25 mouse cellular contexts compared by ENCODE assay signal in the genomic region with DNA sequence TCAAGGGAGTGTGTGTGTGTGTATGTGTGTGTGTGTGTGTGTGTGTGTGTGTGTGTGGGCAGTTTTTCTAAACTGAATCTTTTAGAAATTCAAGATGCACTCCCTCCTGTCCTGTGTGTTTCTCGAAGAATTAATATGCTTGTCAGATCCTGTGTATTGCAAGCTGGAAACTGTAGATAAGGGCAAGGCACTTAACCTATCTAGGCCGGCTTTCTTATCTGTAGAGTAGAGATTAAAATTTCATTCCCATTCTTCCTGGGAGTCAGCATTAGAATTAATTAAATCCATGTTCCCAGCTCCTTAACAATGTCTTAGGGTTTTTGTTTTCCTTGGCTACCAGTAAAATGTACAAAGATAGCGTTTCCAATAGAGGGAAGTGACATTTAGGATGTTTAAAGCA. TPM values are rescaled to one million over a fixed set of nuclear protein-coding genes. Genes with fewer than 3 reads are reported as not detected.
DNase-seq lines count a peak whose midpoint lies in the region; ATAC-seq and TF ChIP-seq lines count a peak whose summit lies in the region.
"Had no signal": no experiment of that assay in that cellular context is flagged by ENCODE, and none has a peak within 500 bp of the region (broad histone marks: within the 10 kb centered on the region; RNA-seq: fewer than 3 reads in every experiment).

No protein-coding gene starts in this region.

- DNase-seq in heart, postnatal 0 days (ENCODE audit: low spot score) = no peak
- no peak for DNase-seq in heart, postnatal 10 days
- no peak for DNase-seq in midbrain, embryonic 11.5 days (ENCODE audit: low spot score, missing footprints)
- DNase-seq in liver, embryonic 13.5 days = no peak
- DNase-seq in cerebellum, adult 9-11 months = no peak
- DNase-seq: adrenal gland, postnatal 25 days; cerebellum, adult 2 months; cerebellum, postnatal 36 days; gastrocnemius, postnatal 25 days; heart, adult 18-20 months; kidney, postnatal 4 days; lung, adult 18-20 months; lung, postnatal 4 days; thymus, adult 2 months; thymus, postnatal 36 days had no signal

- peaks cover 65% of the 10 kb centered on the region for H3K36me3 ChIP-seq in heart, postnatal 0 days (replicated peaks; ENCODE audit: control insufficient read depth, insufficient read depth, low read length)
- H3K36me3 ChIP-seq in midbrain, embryonic 13.5 days = peaks cover 55% of the 10 kb centered on the region
- peaks cover 10% of the 10 kb centered on the region for H3K36me3 ChIP-seq in midbrain, embryonic 11.5 days (ENCODE audit: control insufficient read depth, insufficient read depth, low read length)
- H3K36me3 ChIP-seq in liver, embryonic 13.5 days = peaks cover 60% of the 10 kb centered on the region

- TF ChIP-seq CTCF in heart, postnatal 0 days (IDR thresholded peaks at IDR 0.05; ENCODE audit: low read depth) = no peak

- H3K9me3 ChIP-seq in heart, postnatal 0 days (replicated peaks; ENCODE audit: control insufficient read depth, low read length) = no peaks in the 10 kb centered on the region
- H3K9me3 ChIP-seq in midbrain, embryonic 13.5 days = no peaks in the 10 kb centered on the region
- no peaks in the 10 kb centered on the region for H3K9me3 ChIP-seq in midbrain, embryonic 11.5 days (ENCODE audit: control insufficient read depth, low read length)
- H3K9me3 ChIP-seq in liver, embryonic 13.5 days (replicated peaks) = no peaks in the 10 kb centered on the region
- H3K9me3 ChIP-seq: embryonic facial prominence, embryonic 12.5 days; heart, embryonic 13.5 days; hindbrain, embryonic 12.5 days; neural tube, embryonic 13.5 days had no signal

- no peak for TF ChIP-seq EP300 in heart, postnatal 0 days (IDR thresholded peaks at IDR 0.05; ENCODE audit: low read depth)

- intact Hi-C loops in heart, postnatal 10 days (cut with DNase I) = no loop called here

- no peak overlapping the region for H3K9ac ChIP-seq in heart, postnatal 0 days (replicated peaks; ENCODE audit: low read depth, low read length)
- no peak overlapping the region for H3K9ac ChIP-seq in midbrain, embryonic 13.5 days (replicated peaks)
- H3K9ac ChIP-seq in midbrain, embryonic 11.5 days (ENCODE audit: low read length) = no peak overlapping the region
- H3K9ac ChIP-seq in liver, embryonic 13.5 days = no peak overlapping the region
- H3K9ac ChIP-seq: embryonic facial prominence, embryonic 12.5 days; heart, embryonic 13.5 days; hindbrain, embryonic 12.5 days; neural tube, embryonic 13.5 days had no signal

- H3K27ac ChIP-seq in heart, postnatal 0 days (ENCODE audit: low read depth) = no peak overlapping the region
- H3K27ac ChIP-seq in midbrain, embryonic 13.5 days = no peak overlapping the region
- H3K27ac ChIP-seq in midbrain, embryonic 11.5 days (ENCODE audit: low read depth, low read length) = no peak overlapping the region
- H3K27ac ChIP-seq in liver, embryonic 13.5 days = no peak overlapping the region
- H3K27ac ChIP-seq: embryonic facial prominence, embryonic 12.5 days; heart, embryonic 13.5 days; hindbrain, embryonic 12.5 days; neural tube, embryonic 13.5 days had no signal

- H3K4me1 ChIP-seq in heart, postnatal 0 days (ENCODE audit: control insufficient read depth, insufficient read depth) = no peaks in the 10 kb centered on the region
- H3K4me1 ChIP-seq in midbrain, embryonic 13.5 days (replicated peaks) = 0 out of 2 replicates have a peak, but pooled peaks cover 3% of the 10 kb centered on the region
- no peaks in the 10 kb centered on the region for H3K4me1 ChIP-seq in midbrain, embryonic 11.5 days (ENCODE audit: control insufficient read depth, insufficient read depth, low read length)
- H3K4me1 ChIP-seq in liver, embryonic 13.5 days (replicated peaks) = peaks cover 10% of the 10 kb centered on the region
- H3K4me1 ChIP-seq: embryonic facial prominence, embryonic 12.5 days; hindbrain, embryonic 12.5 days; neural tube, embryonic 13.5 days had no signal

- no peak overlapping the region for H3K4me3 ChIP-seq in heart, postnatal 0 days (ENCODE audit: low read depth, low read length)
- H3K4me3 ChIP-seq in midbrain, embryonic 13.5 days (replicated peaks) = no peak overlapping the region
- H3K4me3 ChIP-seq in midbrain, embryonic 11.5 days (ENCODE audit: low read depth, low read length) = no peak overlapping the region
- no peak overlapping the region for H3K4me3 ChIP-seq in liver, embryonic 13.5 days (replicated peaks)
- H3K4me3 ChIP-seq: embryonic facial prominence, embryonic 12.5 days; heart, embryonic 13.5 days; hindbrain, embryonic 12.5 days; neural tube, embryonic 13.5 days had no signal

- 22% methylated on average over 3 of the region's 3 CpGs for WGBS in heart, postnatal 0 days
- WGBS in midbrain, embryonic 13.5 days = 73% methylated on average over 3 of the region's 3 CpGs
- WGBS in midbrain, embryonic 11.5 days = 80% methylated on average over 3 of the region's 3 CpGs
- 30% methylated on average over 3 of the region's 3 CpGs for WGBS in liver, embryonic 13.5 days (ENCODE audit: insufficient replicate concordance)

- no peaks in the 10 kb centered on the region for H3K27me3 ChIP-seq in heart, postnatal 0 days (ENCODE audit: control insufficient read depth, insufficient read depth, low read length)
- H3K27me3 ChIP-seq in midbrain, embryonic 13.5 days = no peaks in the 10 kb centered on the region
- H3K27me3 ChIP-seq in midbrain, embryonic 11.5 days (ENCODE audit: control insufficient read depth, insufficient read depth, low read length) = no peaks in the 10 kb centered on the region
- no peaks in the 10 kb centered on the region for H3K27me3 ChIP-seq in liver, embryonic 13.5 days
- H3K27me3 ChIP-seq: embryonic facial prominence, embryonic 12.5 days; heart, embryonic 13.5 days; hindbrain, embryonic 12.5 days; neural tube, embryonic 13.5 days had no signal

- no peak overlapping the region for H3K4me2 ChIP-seq in heart, postnatal 0 days (ENCODE audit: low read depth, low read length)
- H3K4me2 ChIP-seq in midbrain, embryonic 13.5 days (replicated peaks) = no peak overlapping the region
- H3K4me2 ChIP-seq in midbrain, embryonic 11.5 days = no peak overlapping the region
- no peak overlapping the region for H3K4me2 ChIP-seq in liver, embryonic 13.5 days
- H3K4me2 ChIP-seq: embryonic facial prominence, embryonic 12.5 days; heart, embryonic 13.5 days; hindbrain, embryonic 12.5 days; neural tube, embryonic 13.5 days had no signal

- peak; percentile 27; the same call in 1 of the 2 replicates for ATAC-seq in heart, postnatal 0 days (ENCODE audit: insufficient read depth, low read depth)
- ATAC-seq in midbrain, embryonic 13.5 days = peak; percentile 43
- no peak for ATAC-seq in midbrain, embryonic 11.5 days (ENCODE audit: low FRiP score)
- ATAC-seq in liver, embryonic 13.5 days (ENCODE audit: low read depth) = peak; percentile 63; the same call in 1 of the 2 replicates
- ATAC-seq in megakaryocyte progenitor cell, adult 5-6 weeks (replicated peaks; ENCODE audit: poor library complexity) = peak; percentile 46
- ATAC-seq in granulocyte monocyte progenitor cell, adult 5-6 weeks (replicated peaks; ENCODE audit: poor library complexity, severe bottlenecking) = no peak
- ATAC-seq: forebrain, embryonic 14.5 days; intestine, postnatal 0 days; lung, postnatal 0 days had no signal

RNA-seq across cellular contexts. Expression of a gene that starts 33.7 kb away (rescaled TPM):
- total RNA-seq in heart, postnatal 0 days (2014; rRNA removed; ENCODE audit: low replicate concordance) = 24.8 and 33.1 TPM in 2 replicates
- polyA plus RNA-seq in heart, postnatal 0 days (2015; fragmentation: Nextera tagmentation; extraction: Ambion mirVana) = 95.5 and 102 TPM in 2 replicates
- 10 to 100 TPM; 83.3 to 89.9 TPM for total RNA-seq in heart, postnatal 10 days (2021)
- 130 and 135 TPM in 2 replicates for polyA plus RNA-seq in midbrain, embryonic 13.5 days (2015; fragmentation: Nextera tagmentation; extraction: Ambion mirVana)
- polyA plus RNA-seq in midbrain, embryonic 11.5 days (2014; fragmentation: Nextera tagmentation; extraction: Ambion mirVana) = 163 and 166 TPM in 2 replicates
- polyA plus RNA-seq in liver, embryonic 13.5 days (2015; fragmentation: Nextera tagmentation; extraction: Ambion mirVana) = 53.6 and 62.6 TPM in 2 replicates
- 103 and 124 TPM in 2 replicates for total RNA-seq in megakaryocyte progenitor cell, adult 5-6 weeks (2015)
- 125 and 134 TPM in 2 replicates for total RNA-seq in megakaryocyte progenitor cell, adult 5-6 weeks (2017)
- total RNA-seq in granulocyte monocyte progenitor cell, adult 5-6 weeks (2014; fragmentation: Nextera tagmentation) = 80.8 and 116 TPM in 2 replicates
- total RNA-seq in granulocyte monocyte progenitor cell, adult 5-6 weeks (2017) = 92.4 and 133 TPM in 2 replicates

RNA-seq across cellular contexts. Expression of a gene that starts 40.8 kb away (rescaled TPM):
- not detected in 2 replicates for total RNA-seq in heart, postnatal 0 days (2014; rRNA removed; ENCODE audit: low replicate concordance)
- polyA plus RNA-seq in heart, postnatal 0 days (2015; fragmentation: Nextera tagmentation; extraction: Ambion mirVana) = 0.82 and 0.98 TPM in 2 replicates
- total RNA-seq in heart, postnatal 10 days (2021) = not detected
- 1.1 and 1.2 TPM in 2 replicates for polyA plus RNA-seq in midbrain, embryonic 13.5 days (2015; fragmentation: Nextera tagmentation; extraction: Ambion mirVana)
- polyA plus RNA-seq in midbrain, embryonic 11.5 days (2014; fragmentation: Nextera tagmentation; extraction: Ambion mirVana) = 8.0 TPM in 2 replicates
- not detected in 2 replicates for polyA plus RNA-seq in liver, embryonic 13.5 days (2015; fragmentation: Nextera tagmentation; extraction: Ambion mirVana)
- total RNA-seq in megakaryocyte progenitor cell, adult 5-6 weeks (2015) = 1.5 and 2.4 TPM in 2 replicates
- 0.29 and 1.5 TPM in 2 replicates for total RNA-seq in megakaryocyte progenitor cell, adult 5-6 weeks (2017)
- not detected in 2 replicates for total RNA-seq in granulocyte monocyte progenitor cell, adult 5-6 weeks (2014; fragmentation: Nextera tagmentation)
- total RNA-seq in granulocyte monocyte progenitor cell, adult 5-6 weeks (2017) = not detected in 2 replicates

Comparison
In these comparisons a context has a peak if more than half of its experiments do, and no peak if none do; other contexts are left out.
1. ATAC-seq: peak in heart, postnatal 0 days (single experiment), midbrain, embryonic 13.5 days (single experiment), liver, embryonic 13.5 days (single experiment) and megakaryocyte progenitor cell, adult 5-6 weeks (single experiment); none in midbrain, embryonic 11.5 days (single experiment) and granulocyte monocyte progenitor cell, adult 5-6 weeks (single experiment).